Mouse (Mus musculus) hindbrain, embryonic 13.5 days (tissue): ENCODE data around the gene Ano6. TPM values are rescaled to one million over a fixed set of nuclear protein-coding genes. Genes with fewer than 3 reads are reported as not detected.

ENCODE experiments used
- ATAC-seq: fragments of 200-750 bp; cut with Nextera tagmentation; 2 replicates; pipeline ENCODE4 v1.8.0; 2017; ENCODE audit warnings: moderate TSS enrichment; ENCODE audit not compliant: low FRiP score
- H3K27ac ChIP-seq: fragments of 300-500 bp; sonication (generic); 2 replicates; pipeline ENCODE4 v1.5.1; 2015; ENCODE audit warnings: inconsistent platforms, mild to moderate bottlenecking, moderate library complexity
- H3K27me3 ChIP-seq: fragments of 300-500 bp; sonication (generic); 2 replicates; pipeline ENCODE4 v1.6.1; 2015; ENCODE audit warnings: mild to moderate bottlenecking, inconsistent platforms
- H3K36me3 ChIP-seq: fragments of 300-500 bp; sonication (generic); 2 replicates; pipeline ENCODE4 v1.6.1; 2015; ENCODE audit warnings: mild to moderate bottlenecking, inconsistent platforms
- H3K4me1 ChIP-seq: fragments of 300-500 bp; sonication (generic); replicated peaks from 2 replicates; pipeline ENCODE4 v1.6.1; 2015; ENCODE audit warnings: inconsistent platforms
- H3K4me2 ChIP-seq: fragments of 300-500 bp; sonication (generic); 2 replicates; pipeline ENCODE4 v1.6.1; 2015; ENCODE audit warnings: inconsistent platforms, mild to moderate bottlenecking, moderate library complexity
- H3K4me3 ChIP-seq: fragments of 300-500 bp; sonication (generic); 2 replicates; pipeline ENCODE4 v1.5.1; 2015; ENCODE audit warnings: mild to moderate bottlenecking, inconsistent platforms
- H3K9ac ChIP-seq: fragments of 300-500 bp; sonication (generic); 2 replicates; pipeline ENCODE4 v1.6.1; 2015; ENCODE audit warnings: mild to moderate bottlenecking, inconsistent platforms
- H3K9me3 ChIP-seq: fragments of 300-500 bp; sonication (generic); 2 replicates; pipeline ENCODE4 v1.6.1; 2016; ENCODE audit warnings: inconsistent platforms
- WGBS: fragments of 180-500 bp; shearing (Covaris S2); methylation state at CpG from one replicate; pipeline ENCODE4 v1.1.7; 2015; 5-methylcytosine and 5-hydroxymethylcytosine counted together
- polyA plus RNA-seq: library from polyadenylated mRNA; unstranded; fragments of >200 nt; fragmentation: Nextera tagmentation; extraction: Ambion mirVana; gene quantifications from 2 replicates; pipeline ENCODE4 v1.2.1, GENCODE M21; 2015

The Ano6 gene
- polyA plus RNA-seq, 1 experiment from 2014 or later: 31.2 TPM

DNA sequence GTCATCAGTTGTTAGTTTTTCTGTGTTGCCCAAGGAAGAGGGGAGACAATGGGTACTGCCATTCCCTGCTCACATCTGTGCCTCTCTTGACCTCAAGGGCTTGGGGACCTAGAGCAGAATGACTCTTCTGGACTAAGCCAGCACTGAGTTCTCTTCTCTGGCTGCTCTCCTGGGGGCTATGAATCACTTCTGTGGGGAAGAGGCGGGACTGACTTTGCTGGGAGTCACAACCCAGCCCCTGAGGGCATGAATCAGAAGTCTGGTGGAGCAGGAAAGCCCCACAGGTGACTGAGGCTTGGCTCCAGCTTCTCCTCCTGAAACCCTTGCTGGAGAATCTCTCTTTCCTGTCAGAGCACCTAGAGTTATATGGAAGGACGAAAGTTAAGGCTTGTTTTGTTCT is 12.1 kb downstream of the Ano6 start:
- no peak overlapping the region for H3K4me2 ChIP-seq
- H3K9ac ChIP-seq: no peak overlapping the region
- H3K27me3 ChIP-seq: no peaks in the 10 kb centered on the region
- H3K27ac ChIP-seq: no peak overlapping the region
- peaks cover 8% of the 10 kb centered on the region; the same call in 1 of the 2 replicates for H3K36me3 ChIP-seq
- H3K9me3 ChIP-seq: no peaks in the 10 kb centered on the region
- no peak overlapping the region for H3K4me3 ChIP-seq
- H3K4me1 ChIP-seq: peaks cover 27% of the 10 kb centered on the region
- ATAC-seq: no peak
- 80% methylated on average over 2 of the region's 2 CpGs for WGBS

DNA sequence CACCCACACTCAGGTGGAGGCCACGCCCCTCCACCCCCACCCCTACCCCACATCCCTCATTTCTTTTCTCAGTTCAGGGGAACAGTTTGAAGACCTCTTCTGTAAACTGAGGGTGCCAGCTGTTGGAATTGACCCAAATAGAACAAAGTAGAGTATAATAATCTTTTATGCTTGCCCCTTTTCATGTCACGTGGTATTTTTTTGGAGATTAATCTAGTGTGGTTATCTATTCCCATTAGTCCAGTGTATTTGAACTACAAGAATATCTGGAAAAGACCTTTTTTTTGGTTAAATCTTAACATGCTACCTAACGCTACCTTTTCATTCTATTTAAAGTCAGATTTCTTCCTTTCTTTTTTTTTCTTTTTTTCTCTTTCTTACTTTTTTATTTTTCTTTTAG is 12.8 kb downstream of the Ano6 start:
- H3K9me3 ChIP-seq: no peaks in the 10 kb centered on the region
- H3K9ac ChIP-seq: no peak overlapping the region
- H3K27ac ChIP-seq: no peak overlapping the region
- no peaks in the 10 kb centered on the region for H3K27me3 ChIP-seq
- H3K4me3 ChIP-seq: no peak overlapping the region
- no peak for ATAC-seq
- 85% methylated on average over 3 of the region's 3 CpGs for WGBS
- no peak overlapping the region for H3K4me2 ChIP-seq
- peaks cover 4% of the 10 kb centered on the region; the same call in 1 of the 2 replicates for H3K36me3 ChIP-seq
- peaks cover 27% of the 10 kb centered on the region for H3K4me1 ChIP-seq

DNA sequence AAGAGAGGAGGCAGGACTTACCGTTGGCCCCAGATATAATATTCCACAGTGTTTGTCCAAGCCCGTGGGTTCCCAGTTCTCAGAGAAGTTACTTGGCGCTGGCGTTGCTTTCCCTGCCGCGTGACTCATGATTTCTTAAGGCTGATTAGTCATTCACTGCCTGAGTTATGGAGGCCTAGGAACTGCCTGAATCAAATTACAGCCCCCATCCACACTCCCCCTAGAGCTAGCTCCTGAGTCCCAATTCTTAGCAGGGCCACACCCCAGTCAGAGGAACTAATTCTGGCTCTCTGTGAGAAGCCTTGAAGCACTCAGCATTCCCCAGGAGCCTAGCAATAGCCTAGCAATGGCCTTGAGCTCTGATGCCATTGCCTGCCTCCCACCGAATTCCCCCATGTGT is 13.6 kb downstream of the Ano6 start:
- no peaks in the 10 kb centered on the region for H3K27me3 ChIP-seq
- no peaks in the 10 kb centered on the region for H3K36me3 ChIP-seq
- WGBS: 53% methylated on average over 7 of the region's 7 CpGs
- no peak overlapping the region for H3K4me3 ChIP-seq
- H3K4me1 ChIP-seq: peaks cover 27% of the 10 kb centered on the region
- H3K4me2 ChIP-seq: no peak overlapping the region
- peak overlapping the region; percentile 26; the same call in 1 of the 2 replicates for H3K27ac ChIP-seq
- no peak for ATAC-seq
- no peaks in the 10 kb centered on the region for H3K9me3 ChIP-seq
- H3K9ac ChIP-seq: no peak overlapping the region

DNA sequence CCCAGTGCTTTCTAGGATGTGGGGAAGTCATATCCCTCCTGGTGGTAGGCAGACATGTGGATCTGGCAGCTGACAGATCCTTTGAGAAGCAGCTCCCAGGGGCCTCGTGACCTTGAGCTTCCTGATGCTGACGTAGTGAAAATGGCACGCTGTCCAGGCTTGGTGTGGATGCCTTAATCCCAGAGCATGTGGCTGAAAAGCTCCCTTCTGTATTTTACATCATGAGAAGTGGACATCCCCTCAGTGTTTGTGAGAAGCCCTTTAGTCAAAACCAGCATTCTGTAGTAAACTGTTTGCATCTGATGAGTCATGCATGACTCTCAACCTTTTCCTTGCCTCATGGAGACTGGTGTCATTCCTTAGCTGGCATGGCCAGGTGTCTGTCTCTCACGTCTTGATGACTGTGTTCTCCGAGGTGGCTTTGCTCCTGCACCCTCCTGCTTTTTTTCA is 14.4 kb downstream of the Ano6 start:
- Histone ChIP-seq H3K27me3 (no peaks in the 10 kb centered on the region), H3K27ac (peak overlapping the region; percentile 24; the same call in 1 of the 2 replicates), H3K4me2 (no peak overlapping the region), H3K4me3 (no peak overlapping the region), H3K36me3 (no peaks in the 10 kb centered on the region), H3K9me3 (no peaks in the 10 kb centered on the region), H3K9ac (no peak overlapping the region), H3K4me1 (peaks cover 27% of the 10 kb centered on the region)
- WGBS: 61% methylated on average over 5 of the region's 5 CpGs
- ATAC-seq: no peak

DNA sequence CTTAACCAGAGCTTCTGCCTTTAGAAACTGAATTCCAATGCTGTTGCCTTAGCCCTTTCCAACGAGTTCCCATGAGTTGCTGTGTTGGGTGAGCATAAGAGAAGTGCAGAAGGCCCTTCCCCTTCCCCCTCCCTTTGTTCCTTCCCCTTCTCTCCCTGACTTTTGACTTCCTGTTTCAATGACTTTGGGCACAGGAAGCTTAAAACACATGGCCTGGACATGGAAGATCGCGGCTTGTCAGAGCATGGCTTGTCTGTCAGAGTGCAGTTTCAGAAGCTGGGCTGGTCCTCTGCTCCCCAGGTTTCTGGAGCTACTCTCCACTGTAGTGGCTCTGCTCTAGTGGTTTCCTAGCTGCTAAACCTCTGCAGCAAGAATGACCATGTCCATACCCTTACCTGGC is 17.3 kb downstream of the Ano6 start:
- no peak for ATAC-seq
- Histone ChIP-seq H3K4me1 (peaks cover 16% of the 10 kb centered on the region), H3K4me3 (no peak overlapping the region), H3K27ac (no peak overlapping the region), H3K9ac (no peak overlapping the region), H3K9me3 (no peaks in the 10 kb centered on the region), H3K4me2 (no peak overlapping the region), H3K36me3 (peaks cover 14% of the 10 kb centered on the region), H3K27me3 (no peaks in the 10 kb centered on the region)
- 80% methylated on average over 3 of the region's 3 CpGs for WGBS

DNA sequence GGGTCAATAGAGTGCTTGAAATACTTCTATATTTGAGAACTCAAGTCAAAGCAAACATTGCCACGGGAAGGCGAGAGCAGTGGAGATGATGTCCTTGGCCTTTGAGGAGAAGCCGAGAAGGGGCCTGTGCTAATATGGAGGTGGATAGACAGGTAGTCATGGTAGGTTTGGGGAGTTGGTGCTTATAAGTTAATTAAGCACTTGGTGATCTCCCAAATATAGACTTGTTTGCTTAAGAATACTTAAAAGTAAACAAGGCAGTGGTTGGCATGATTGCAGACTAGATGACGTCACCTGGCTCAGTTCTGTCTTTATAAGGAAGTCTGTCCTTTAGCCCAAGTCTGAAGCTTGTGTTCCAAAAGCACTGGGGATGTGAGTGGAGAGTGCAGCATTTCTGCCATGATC is 19.7 kb downstream of the Ano6 start:
- H3K27me3 ChIP-seq: no peaks in the 10 kb centered on the region
- H3K9me3 ChIP-seq: no peaks in the 10 kb centered on the region
- no peak for ATAC-seq
- no peak overlapping the region for H3K27ac ChIP-seq
- H3K36me3 ChIP-seq: peaks cover 18% of the 10 kb centered on the region
- H3K9ac ChIP-seq: no peak overlapping the region
- no peak overlapping the region for H3K4me2 ChIP-seq
- no peak overlapping the region for H3K4me3 ChIP-seq
- WGBS: 97% methylated on average over 4 of the region's 4 CpGs
- peaks cover 2% of the 10 kb centered on the region; the same call in 1 of the 2 replicates for H3K4me1 ChIP-seq

DNA sequence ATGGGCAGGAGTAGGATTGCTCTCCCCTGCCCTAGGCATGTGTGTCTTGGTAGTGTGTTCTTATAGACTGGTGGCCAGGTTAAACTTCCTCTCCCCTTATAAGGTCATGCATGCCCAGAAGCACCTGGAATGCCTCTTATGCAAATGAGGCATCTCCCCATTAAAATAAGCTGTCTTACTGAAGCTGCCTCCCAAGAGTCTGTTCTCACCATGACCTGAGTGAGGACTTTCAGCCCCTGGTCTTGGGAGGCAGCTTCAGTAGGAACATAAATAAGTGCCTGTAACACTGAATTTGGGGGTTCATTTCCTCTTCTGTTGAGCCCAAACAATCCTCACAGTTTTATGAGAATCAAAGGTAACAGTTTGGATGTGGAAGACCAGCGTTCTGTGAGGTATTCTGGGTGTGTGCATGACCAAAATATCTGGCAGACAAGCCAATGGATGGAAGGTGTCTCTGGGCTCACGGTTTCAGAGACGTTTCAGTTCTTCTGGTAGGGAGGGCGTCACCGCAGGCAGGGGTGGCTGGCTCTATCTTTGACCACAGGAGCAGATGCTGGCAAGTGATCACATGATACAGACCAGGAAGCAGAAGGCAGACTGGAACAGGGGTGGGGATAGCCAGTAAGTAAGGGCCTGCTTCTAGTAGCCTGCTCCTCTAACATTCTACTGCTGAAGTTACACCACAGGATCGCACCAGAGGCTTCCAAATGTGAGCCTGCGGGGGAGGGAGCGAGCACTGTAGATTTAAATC is 22.4 kb downstream of the Ano6 start:
- Histone ChIP-seq H3K4me2 (no peak overlapping the region), H3K4me3 (no peak overlapping the region), H3K27ac (no peak overlapping the region), H3K27me3 (no peaks in the 10 kb centered on the region), H3K9me3 (no peaks in the 10 kb centered on the region), H3K9ac (no peak overlapping the region), H3K36me3 (peaks cover 18% of the 10 kb centered on the region), H3K4me1 (peaks cover 12% of the 10 kb centered on the region)
- ATAC-seq: no peak
- 95% methylated on average over 8 of the region's 8 CpGs for WGBS

DNA sequence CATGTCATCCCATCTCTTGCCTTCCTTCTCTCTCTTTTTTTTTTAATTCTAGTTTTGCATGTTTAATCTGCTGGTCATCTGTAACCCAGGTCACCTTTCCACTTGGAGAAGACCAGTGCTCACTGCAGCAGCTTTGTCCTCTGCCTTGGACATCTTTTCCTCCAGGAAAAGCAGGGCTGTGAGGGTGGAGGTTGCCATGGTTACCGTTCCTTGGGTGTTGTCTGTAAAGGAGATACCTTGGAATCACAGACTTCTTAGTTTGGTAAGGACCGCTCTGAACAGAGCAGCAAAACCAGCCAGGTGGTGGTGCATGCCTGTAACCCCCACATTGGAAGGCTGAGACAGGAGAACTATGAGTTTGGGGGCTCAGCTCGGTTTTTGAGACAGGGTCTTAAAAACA is 26.9 kb downstream of the Ano6 start:
- no peak for ATAC-seq
- Histone ChIP-seq H3K9ac (no peak overlapping the region), H3K36me3 (peaks cover 11% of the 10 kb centered on the region; the same call in 1 of the 2 replicates), H3K9me3 (no peaks in the 10 kb centered on the region), H3K27me3 (no peaks in the 10 kb centered on the region), H3K4me3 (no peak overlapping the region), H3K4me1 (peaks cover 14% of the 10 kb centered on the region), H3K27ac (no peak overlapping the region), H3K4me2 (no peak overlapping the region)
- WGBS: 80% methylated on average over 3 of the region's 3 CpGs

DNA sequence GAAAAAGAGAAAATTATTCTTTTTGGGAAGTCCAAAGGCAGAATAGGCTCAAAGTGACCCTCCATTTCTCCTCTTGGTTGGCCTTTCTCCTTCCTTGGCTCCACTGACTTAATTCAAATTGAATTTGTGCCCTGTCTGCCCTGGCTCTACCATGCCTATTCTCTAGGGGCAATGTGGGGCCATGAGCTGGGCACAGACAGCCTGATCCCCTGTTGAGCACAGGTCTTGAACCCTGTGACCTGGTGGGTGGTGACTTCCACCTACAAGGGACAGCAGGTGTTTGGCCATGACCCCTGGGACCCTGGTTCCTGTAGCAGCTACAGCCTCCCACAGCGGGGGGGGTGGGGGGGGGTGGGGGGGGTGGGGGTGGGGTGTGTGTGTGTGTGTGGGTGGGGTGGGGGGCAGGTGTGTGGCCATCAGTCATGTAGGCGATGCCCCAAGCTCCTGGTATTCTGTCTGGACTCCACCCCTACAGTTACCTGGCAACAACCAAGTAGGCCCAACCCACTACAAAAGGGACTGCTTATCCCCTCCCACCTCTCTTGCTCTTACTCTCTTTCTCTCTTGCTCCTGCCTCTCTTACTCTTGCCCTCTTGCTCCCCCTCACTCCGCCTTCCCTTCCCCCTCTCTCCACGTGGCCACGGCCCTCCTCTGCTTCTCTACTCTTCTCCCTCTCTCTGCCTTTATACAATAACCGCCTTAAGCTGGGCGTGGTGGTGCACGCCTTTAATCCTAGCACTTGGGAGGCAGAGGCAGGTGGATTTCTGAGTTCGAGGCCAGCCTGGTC is 28.8 kb downstream of the Ano6 start:
- 86% methylated on average over 7 of the region's 9 CpGs for WGBS

DNA sequence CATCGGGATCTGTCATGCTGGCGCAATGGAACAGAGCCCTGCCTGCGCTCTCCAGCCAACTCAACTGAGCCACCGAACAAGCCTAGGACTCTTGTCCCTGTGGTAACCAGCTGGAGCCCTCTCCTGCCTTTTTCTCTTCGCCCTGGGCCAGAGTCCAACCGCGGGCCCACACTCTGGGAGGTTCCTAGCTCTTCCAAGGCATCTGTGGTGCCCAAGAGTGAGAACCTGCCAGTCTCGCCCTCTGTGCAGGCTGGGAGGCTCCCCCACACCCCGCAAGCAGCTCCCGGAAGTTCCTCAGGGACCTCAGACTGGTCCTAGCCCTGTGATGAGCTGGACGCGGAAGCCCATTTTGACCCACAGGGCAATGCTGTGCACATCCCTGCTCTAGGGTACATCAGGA is 29.5 kb downstream of the Ano6 start:
- no peak for ATAC-seq
- Histone ChIP-seq H3K9ac (no peak overlapping the region), H3K27ac (no peak overlapping the region)

More for the DNA sequence above, 28.8 kb downstream of the Ano6 start:
- H3K9me3 ChIP-seq: no peaks in the 10 kb centered on the region
- H3K27ac ChIP-seq: no peak overlapping the region
- H3K4me1 ChIP-seq: peaks cover 14% of the 10 kb centered on the region
- no peak overlapping the region for H3K9ac ChIP-seq
- ATAC-seq: no peak
- H3K4me2 ChIP-seq: no peak overlapping the region
- no peaks in the 10 kb centered on the region for H3K27me3 ChIP-seq
- H3K36me3 ChIP-seq: 0 out of 2 replicates have a peak, but pooled peaks cover 4% of the 10 kb centered on the region
- H3K4me3 ChIP-seq: no peak overlapping the region

DNA sequence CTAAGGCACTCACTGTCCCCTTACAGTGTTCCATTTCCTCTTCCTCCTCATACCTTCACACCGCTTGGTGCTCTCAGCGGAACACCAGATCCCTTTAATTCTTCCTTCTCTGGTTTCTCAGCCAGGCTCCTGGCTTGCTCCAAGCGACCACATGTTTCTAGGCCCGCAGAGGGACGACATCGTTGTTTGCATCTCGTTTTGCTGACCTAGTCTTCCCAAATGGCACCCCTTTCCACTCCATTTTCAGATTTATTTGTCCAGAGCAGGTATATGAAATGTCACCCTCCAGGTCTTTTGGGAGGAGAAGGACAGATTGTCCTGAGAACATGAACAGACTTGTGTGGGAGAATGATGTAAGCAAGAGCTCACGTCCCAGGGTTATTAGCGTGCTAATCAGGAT is 30.0 kb downstream of the Ano6 start:
- H3K4me3 ChIP-seq: no peak overlapping the region
- ATAC-seq: no peak
- 88% methylated on average over 9 of the region's 9 CpGs for WGBS

More for the DNA sequence above, 29.5 kb downstream of the Ano6 start:
- Histone ChIP-seq H3K4me3 (no peak overlapping the region), H3K36me3 (peaks cover 6% of the 10 kb centered on the region; the same call in 1 of the 2 replicates), H3K27me3 (no peaks in the 10 kb centered on the region), H3K4me1 (peaks cover 14% of the 10 kb centered on the region), H3K4me2 (no peak overlapping the region), H3K9me3 (no peaks in the 10 kb centered on the region)
- 93% methylated on average over 12 of the region's 12 CpGs for WGBS

DNA sequence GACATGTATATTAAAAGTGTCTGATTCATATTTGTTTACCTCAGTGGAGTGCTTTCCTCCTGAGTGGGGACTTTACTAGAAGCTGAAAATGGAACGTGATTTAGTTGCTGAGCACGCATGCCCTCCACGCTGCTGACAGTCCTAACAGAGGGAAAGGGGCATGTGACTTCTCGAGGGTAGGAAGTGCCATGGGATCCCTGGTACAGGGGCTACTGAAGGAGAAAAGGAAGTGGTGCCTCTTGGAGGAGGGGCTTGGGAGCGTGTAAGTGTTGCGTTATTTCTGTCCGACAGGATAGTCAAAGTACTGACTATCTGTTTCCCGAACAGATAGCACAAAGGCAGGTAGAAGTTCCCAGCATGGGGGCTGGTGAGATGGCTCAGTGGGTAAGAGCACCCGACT is 31.5 kb downstream of the Ano6 start:
- WGBS: 93% methylated on average over 9 of the region's 9 CpGs
- no peaks in the 10 kb centered on the region for H3K27me3 ChIP-seq
- H3K4me1 ChIP-seq: peaks cover 13% of the 10 kb centered on the region
- peaks cover 8% of the 10 kb centered on the region; the same call in 1 of the 2 replicates for H3K36me3 ChIP-seq
- no peak overlapping the region for H3K4me2 ChIP-seq
- H3K9ac ChIP-seq: no peak overlapping the region
- H3K27ac ChIP-seq: no peak overlapping the region
- ATAC-seq: no peak
- H3K4me3 ChIP-seq: no peak overlapping the region
- H3K9me3 ChIP-seq: no peaks in the 10 kb centered on the region

More for the DNA sequence above, 30.0 kb downstream of the Ano6 start:
- H3K4me1 ChIP-seq: peaks cover 9% of the 10 kb centered on the region
- H3K9ac ChIP-seq: no peak overlapping the region
- no peak overlapping the region for H3K27ac ChIP-seq
- peaks cover 8% of the 10 kb centered on the region; the same call in 1 of the 2 replicates for H3K36me3 ChIP-seq
- H3K4me2 ChIP-seq: no peak overlapping the region
- no peaks in the 10 kb centered on the region for H3K27me3 ChIP-seq
- H3K9me3 ChIP-seq: no peaks in the 10 kb centered on the region
